Mouse (Mus musculus) small intestine, adult 2 months (tissue): Measurements from ENCODE around the gene Sepsecs.

Experiments used
- CTCF ChIP-seq: fragments of 200-500 bp; IDR thresholded peaks from 2 replicates; pipeline ENCODE4 v1.5.1; 2012; ENCODE audit warnings: low read depth, mild to moderate bottlenecking, control low read depth, inconsistent platforms, low read length, moderate library complexity, mixed read lengths; ENCODE audit not compliant: insufficient replicate concordance, insufficient read length; ENCODE audit errors: extremely low read depth
- POLR2A ChIP-seq: fragments of 200-500 bp; IDR thresholded peaks from 2 replicates; pipeline ENCODE4 v1.6.1; 2012; ENCODE audit warnings: low read depth, mild to moderate bottlenecking, control low read depth, inconsistent platforms, low read length, moderate library complexity

DNA sequence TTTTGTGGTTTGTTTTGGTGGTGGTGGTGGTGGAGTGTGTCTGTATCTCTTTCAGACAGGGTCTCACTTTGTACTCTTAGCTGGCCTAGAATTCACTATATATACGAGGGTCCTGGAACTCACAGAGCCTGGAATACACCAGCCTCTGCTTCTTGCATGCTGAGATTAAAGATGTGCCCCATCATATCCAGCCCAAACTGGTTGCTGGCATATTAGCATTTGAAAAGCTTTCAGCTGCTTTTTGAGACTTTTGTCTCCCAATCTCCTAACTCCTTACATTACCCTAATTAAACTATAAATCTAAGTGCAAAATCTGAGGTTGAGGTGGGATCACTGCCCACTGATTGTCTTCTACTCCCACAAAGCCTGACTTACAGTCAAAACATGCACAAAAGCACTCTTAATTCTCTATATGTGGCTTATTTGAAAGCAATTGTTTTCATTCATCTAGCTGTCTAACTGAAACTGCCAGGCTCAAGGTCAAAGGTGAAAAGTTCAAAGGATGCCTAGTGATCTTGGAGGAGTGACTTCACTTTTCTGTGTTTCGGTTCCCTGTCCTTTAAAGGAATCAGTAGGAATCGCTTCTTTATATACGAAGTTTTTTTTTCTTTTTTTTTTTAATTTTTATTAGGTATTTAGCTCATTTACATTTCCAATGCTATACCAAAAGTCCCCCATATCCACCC lies 5.0 kb upstream of the Sepsecs start:
- TF ChIP-seq CTCF (no peak), POLR2A (no peak)
